Mouse (Mus musculus) kidney, embryonic 15.5 days (tissue): ENCODE data around the gene Sdr39u1. TPM values are rescaled to one million over a fixed set of nuclear protein-coding genes. Genes with fewer than 3 reads are reported as not detected.

Source experiments
- ATAC-seq: fragments of 200-750 bp; cut with Nextera tagmentation; replicated peaks from 2 replicates; pipeline ENCODE4 v1.8.0; 2017; ENCODE audit warnings: moderate TSS enrichment; ENCODE audit not compliant: low FRiP score
- H3K27ac ChIP-seq: fragments of 300-500 bp; sonication (generic); 2 replicates; pipeline ENCODE4 v1.5.1; 2015; ENCODE audit warnings: mild to moderate bottlenecking, inconsistent platforms
- H3K27me3 ChIP-seq: fragments of 300-500 bp; sonication (generic); 2 replicates; pipeline ENCODE4 v1.6.1; 2015; ENCODE audit warnings: inconsistent platforms
- H3K36me3 ChIP-seq: fragments of 300-500 bp; sonication (generic); 2 replicates; pipeline ENCODE4 v1.6.1; 2015; ENCODE audit warnings: inconsistent platforms
- H3K4me1 ChIP-seq: fragments of 300-500 bp; sonication (generic); 2 replicates; pipeline ENCODE4 v1.6.1; 2015; ENCODE audit warnings: inconsistent platforms
- H3K4me2 ChIP-seq: fragments of 300-500 bp; sonication (generic); 2 replicates; pipeline ENCODE4 v1.6.1; 2015; ENCODE audit warnings: moderate library complexity, mild to moderate bottlenecking, inconsistent platforms
- H3K4me3 ChIP-seq: fragments of 300-500 bp; sonication (generic); replicated peaks from 2 replicates; pipeline ENCODE4 v1.5.1; 2015; ENCODE audit warnings: mild to moderate bottlenecking, inconsistent platforms
- H3K9ac ChIP-seq: fragments of 300-500 bp; sonication (generic); 2 replicates; pipeline ENCODE4 v1.6.1; 2015; ENCODE audit warnings: mild to moderate bottlenecking, inconsistent platforms
- H3K9me3 ChIP-seq: fragments of 300-500 bp; sonication (generic); replicated peaks from 2 replicates; pipeline ENCODE4 v1.6.1; 2016; ENCODE audit warnings: inconsistent platforms
- WGBS: fragments of 180-500 bp; shearing (Covaris S2); methylation state at CpG from one replicate; pipeline ENCODE4 v1.1.7; 2015; ENCODE audit warnings: mixed read lengths; 5-methylcytosine and 5-hydroxymethylcytosine counted together
- polyA plus RNA-seq: library from polyadenylated mRNA; unstranded; fragments of >200 nt; fragmentation: Nextera tagmentation; extraction: Ambion mirVana; gene quantifications from 2 replicates; pipeline ENCODE4 v1.2.1, GENCODE M21; 2015

Sdr39u1 gene
- polyA plus RNA-seq, 1 experiment from 2014 or later, result 63.8 TPM

GRCm38 (mm10) chr14:55866962-55867361 lies 33.1 kb downstream of the Sdr39u1 start:
- H3K4me2 ChIP-seq, result no peak overlapping the region
- no peaks in the 10 kb centered on the region for H3K9me3 ChIP-seq
- no peak overlapping the region for H3K27ac ChIP-seq
- peaks cover 94% of the 10 kb centered on the region for H3K36me3 ChIP-seq
- H3K9ac ChIP-seq, result no peak overlapping the region
- ATAC-seq, result no peak
- no peak overlapping the region for H3K4me3 ChIP-seq
- 38% methylated on average over 4 of the region's 4 CpGs for WGBS
- H3K4me1 ChIP-seq, result peaks cover 18% of the 10 kb centered on the region
- no peaks in the 10 kb centered on the region for H3K27me3 ChIP-seq

- 27% methylated on average over 7 of the region's 7 CpGs for WGBS
- Histone ChIP-seq H3K9me3 (no peaks in the 10 kb centered on the region), H3K9ac (no peak overlapping the region), H3K27ac (0 out of 2 replicates have a peak overlapping the region, but pooled peaks have one; percentile 37), H3K4me1 (peaks cover 36% of the 10 kb centered on the region), H3K27me3 (no peaks in the 10 kb centered on the region), H3K4me3 (no peak overlapping the region), H3K36me3 (peaks cover 67% of the 10 kb centered on the region), H3K4me2 (no peak overlapping the region)
- peak; percentile 71; the same call in 1 of the 2 replicates for ATAC-seq
These were observed 36.3 kb downstream of the Sdr39u1 start for GRCm38 (mm10) chr14:55863773-55864172.

- H3K9ac ChIP-seq, result no peak overlapping the region
- H3K9me3 ChIP-seq, result no peaks in the 10 kb centered on the region
- no peak overlapping the region for H3K4me2 ChIP-seq
- no peak overlapping the region for H3K27ac ChIP-seq
- H3K4me3 ChIP-seq, result no peak overlapping the region
- H3K36me3 ChIP-seq, result peaks cover 62% of the 10 kb centered on the region
- ATAC-seq, result no peak
- 92% methylated on average over 10 of the region's 10 CpGs for WGBS
- peaks cover 41% of the 10 kb centered on the region for H3K4me1 ChIP-seq
- no peaks in the 10 kb centered on the region for H3K27me3 ChIP-seq
These were observed 37.1 kb downstream of the Sdr39u1 start for GRCm38 (mm10) chr14:55862970-55863369.

GRCm38 (mm10) chr14:55862186-55862585 lies 37.9 kb downstream of the Sdr39u1 start:
- Histone ChIP-seq H3K27ac (no peak overlapping the region), H3K36me3 (peaks cover 62% of the 10 kb centered on the region), H3K27me3 (no peaks in the 10 kb centered on the region), H3K9ac (no peak overlapping the region), H3K9me3 (no peaks in the 10 kb centered on the region), H3K4me3 (no peak overlapping the region), H3K4me1 (peaks cover 49% of the 10 kb centered on the region), H3K4me2 (no peak overlapping the region)
- ATAC-seq, result no peak
- WGBS, result 65% methylated on average over 6 of the region's 6 CpGs

- Histone ChIP-seq H3K9ac (no peak overlapping the region; the same call in 1 of the 2 replicates), H3K4me2 (peak overlapping the region; percentile 81), H3K27ac (peak overlapping the region; percentile 67), H3K4me3 (peak overlapping the region; percentile 2; the same call in 1 of the 2 replicates), H3K36me3 (peaks cover 23% of the 10 kb centered on the region; the same call in 1 of the 2 replicates), H3K27me3 (no peaks in the 10 kb centered on the region), H3K4me1 (peaks cover 71% of the 10 kb centered on the region), H3K9me3 (no peaks in the 10 kb centered on the region)
- 38% methylated on average over 4 of the region's 4 CpGs for WGBS
- no peak for ATAC-seq
These were observed 42.5 kb downstream of the Sdr39u1 start for GRCm38 (mm10) chr14:55857588-55857987.

GRCm38 (mm10) chr14:55855101-55855561 lies 45.0 kb downstream of the Sdr39u1 start:
- H3K4me2 ChIP-seq, result peak overlapping the region; percentile 81
- no peaks in the 10 kb centered on the region for H3K9me3 ChIP-seq
- peak; percentile 27 for ATAC-seq
- 0% methylated on average over 4 of the region's 4 CpGs for WGBS
- H3K4me1 ChIP-seq, result peaks cover 66% of the 10 kb centered on the region
- H3K4me3 ChIP-seq, result peak overlapping the region; percentile 74
- H3K9ac ChIP-seq, result peak overlapping the region; percentile 79
- H3K27ac ChIP-seq, result peak overlapping the region; percentile 99
- peaks cover 19% of the 10 kb centered on the region; the same call in 1 of the 2 replicates for H3K36me3 ChIP-seq
- H3K27me3 ChIP-seq, result no peaks in the 10 kb centered on the region

- peaks cover 62% of the 10 kb centered on the region for H3K4me1 ChIP-seq
- peaks cover 19% of the 10 kb centered on the region; the same call in 1 of the 2 replicates for H3K36me3 ChIP-seq
- peak overlapping the region; percentile 81 for H3K4me2 ChIP-seq
- H3K27ac ChIP-seq, result peak overlapping the region; percentile 99
- 0% methylated on average over 9 of the region's 9 CpGs for WGBS
- no peaks in the 10 kb centered on the region for H3K9me3 ChIP-seq
- no peaks in the 10 kb centered on the region for H3K27me3 ChIP-seq
- H3K9ac ChIP-seq, result peak overlapping the region; percentile 79
- peak overlapping the region; percentile 74 for H3K4me3 ChIP-seq
- no peak for ATAC-seq
These were observed 45.5 kb downstream of the Sdr39u1 start for GRCm38 (mm10) chr14:55854406-55855100.

GRCm38 (mm10) chr14:55853621-55854285 lies 46.3 kb downstream of the Sdr39u1 start, which contains the start of gene Nynrin:
TSS of gene Nynrin (plus strand) at chr14:55854010.
- Histone ChIP-seq H3K27ac (peak within 1 kb of the TSS; percentile 99), H3K4me3 (peak within 1 kb of the TSS; percentile 74), H3K27me3 (no peaks in the 10 kb centered on the region), H3K9me3 (no peaks in the 10 kb centered on the region), H3K4me2 (peak within 1 kb of the TSS; percentile 81), H3K9ac (peak within 1 kb of the TSS; percentile 79), H3K4me1 (peaks cover 60% of the 10 kb centered on the region), H3K36me3 (peaks cover 15% of the 10 kb centered on the region; the same call in 1 of the 2 replicates)
- ATAC-seq, result peak; percentile 93
- 1% methylated on average over 33 of the region's 33 CpGs for WGBS

- Histone ChIP-seq H3K4me1 (peaks cover 54% of the 10 kb centered on the region), H3K27ac (peak overlapping the region; percentile 99), H3K27me3 (no peaks in the 10 kb centered on the region), H3K9me3 (no peaks in the 10 kb centered on the region), H3K4me3 (peak overlapping the region; percentile 74), H3K9ac (peak overlapping the region; percentile 79; the same call in 1 of the 2 replicates), H3K36me3 (peaks cover 12% of the 10 kb centered on the region; the same call in 1 of the 2 replicates), H3K4me2 (peak overlapping the region; percentile 81)
- 3% methylated on average over 11 of the region's 11 CpGs for WGBS
- ATAC-seq, result peak; percentile 80
These were observed 47.2 kb downstream of the Sdr39u1 start for GRCm38 (mm10) chr14:55852646-55853551.

GRCm38 (mm10) chr14:55850885-55851284 lies 49.2 kb downstream of the Sdr39u1 start:
- H3K27ac ChIP-seq, result no peak overlapping the region
- WGBS, result 62% methylated on average over 6 of the region's 6 CpGs
- no peaks in the 10 kb centered on the region for H3K9me3 ChIP-seq
- no peaks in the 10 kb centered on the region for H3K27me3 ChIP-seq
- H3K9ac ChIP-seq, result no peak overlapping the region
- H3K4me1 ChIP-seq, result peaks cover 34% of the 10 kb centered on the region
- H3K36me3 ChIP-seq, result no peaks in the 10 kb centered on the region
- no peak overlapping the region for H3K4me3 ChIP-seq
- ATAC-seq, result no peak
- H3K4me2 ChIP-seq, result no peak overlapping the region
